Mouse (Mus musculus) 3T3-L1 (cell line): Measurements from ENCODE around the gene Sun2.
A peak's percentile ranks its signal among the peaks of the same experiment; 100 is the strongest.

Experiments used
- DNase-seq: peaks from one replicate; pipeline ENCODE4 v3.0.0-alpha.2; 2015; ENCODE audit warnings: low read depth, low spot score

Gene Sun2

DNA sequence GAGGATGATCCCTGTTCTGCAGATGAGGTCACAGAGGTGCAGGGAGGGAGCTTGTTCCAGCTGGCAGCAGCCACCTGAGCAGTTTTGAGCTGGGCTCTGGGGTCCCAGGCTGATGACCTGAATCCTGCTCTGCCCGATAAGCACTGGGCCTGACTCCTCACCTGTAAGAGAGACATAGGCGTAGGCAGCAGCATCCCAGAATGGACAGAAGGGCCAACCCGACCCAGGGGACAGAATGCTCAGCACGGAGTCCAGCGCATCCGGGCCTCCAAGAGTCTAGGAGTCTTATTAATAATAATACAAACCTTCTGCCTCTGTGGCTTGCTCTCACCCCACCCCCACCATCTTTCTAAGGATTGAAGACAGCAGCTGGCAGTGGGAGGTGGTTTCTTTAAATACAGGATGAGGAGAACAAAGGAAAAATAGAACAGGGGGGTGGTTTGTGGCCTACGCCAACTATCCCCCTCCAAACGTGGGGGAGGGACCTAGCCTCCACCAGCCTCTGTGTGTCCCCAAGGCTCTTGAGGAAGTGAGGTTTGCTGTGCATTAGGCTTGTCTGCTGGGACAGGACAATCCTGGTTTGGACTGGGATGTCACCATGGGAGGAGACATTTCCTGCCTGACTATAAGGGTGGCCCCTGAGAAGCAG is 13.8 kb upstream of the Sun2 start:
- DNase-seq: no peak

DNA sequence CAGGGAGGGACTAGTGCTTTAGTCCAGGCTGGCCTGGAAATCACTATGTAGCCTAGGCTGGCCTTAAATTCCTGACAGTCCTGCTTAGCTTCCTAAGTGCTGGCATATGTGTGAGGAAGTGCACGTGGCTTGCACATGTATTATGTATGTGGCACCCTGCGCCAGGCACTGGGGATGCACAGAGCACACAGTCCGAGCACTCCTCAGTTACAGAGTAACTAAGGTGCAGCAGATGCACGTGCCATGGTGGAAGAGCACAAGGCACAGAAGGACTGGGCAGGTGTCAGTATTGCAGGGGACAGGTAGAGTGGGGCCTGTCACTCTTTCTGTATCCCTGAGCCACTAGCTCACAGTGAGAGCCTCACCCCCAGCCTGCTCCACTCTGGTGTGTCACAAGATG is 12.8 kb upstream of the Sun2 start:
- DNase-seq: no peak

DNA sequence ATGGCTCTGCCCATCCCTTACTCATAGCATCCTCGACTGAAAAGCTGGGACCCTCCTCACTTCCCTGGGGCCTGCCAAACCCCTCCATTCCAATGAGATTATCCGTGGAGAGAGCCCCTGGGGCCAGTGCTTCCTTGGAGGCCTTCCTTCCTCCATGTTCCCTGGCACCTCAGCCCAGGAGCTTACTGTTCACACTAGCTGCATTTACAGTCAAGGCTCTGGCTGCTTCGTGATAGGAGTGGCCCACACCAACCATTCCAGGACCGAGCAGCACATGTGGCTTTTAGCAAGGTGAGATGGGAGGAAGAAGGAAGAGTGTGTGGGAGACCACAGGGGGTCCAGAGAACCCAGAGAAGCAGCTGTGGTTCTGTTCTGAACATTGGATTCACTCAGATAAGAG is 11.5 kb upstream of the Sun2 start:
- DNase-seq: no peak

DNA sequence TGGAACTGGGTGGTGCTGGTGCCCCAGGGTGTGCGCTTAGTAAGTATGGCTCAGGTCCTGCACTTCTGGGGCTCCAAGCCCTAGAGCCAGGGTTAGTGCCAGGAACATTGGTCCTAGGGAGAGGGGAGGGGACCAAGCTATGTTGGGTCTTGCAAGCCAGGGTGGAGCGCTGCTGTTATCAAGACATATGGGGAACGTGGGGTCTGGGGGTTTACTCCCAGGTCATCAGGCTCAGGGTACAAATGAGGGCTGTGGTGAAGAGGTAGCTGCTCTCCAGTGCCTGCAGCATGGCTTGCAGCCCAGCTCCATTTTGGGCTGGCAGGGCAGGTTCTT is 11.1 kb upstream of the Sun2 start:
- DNase-seq: no peak

DNA sequence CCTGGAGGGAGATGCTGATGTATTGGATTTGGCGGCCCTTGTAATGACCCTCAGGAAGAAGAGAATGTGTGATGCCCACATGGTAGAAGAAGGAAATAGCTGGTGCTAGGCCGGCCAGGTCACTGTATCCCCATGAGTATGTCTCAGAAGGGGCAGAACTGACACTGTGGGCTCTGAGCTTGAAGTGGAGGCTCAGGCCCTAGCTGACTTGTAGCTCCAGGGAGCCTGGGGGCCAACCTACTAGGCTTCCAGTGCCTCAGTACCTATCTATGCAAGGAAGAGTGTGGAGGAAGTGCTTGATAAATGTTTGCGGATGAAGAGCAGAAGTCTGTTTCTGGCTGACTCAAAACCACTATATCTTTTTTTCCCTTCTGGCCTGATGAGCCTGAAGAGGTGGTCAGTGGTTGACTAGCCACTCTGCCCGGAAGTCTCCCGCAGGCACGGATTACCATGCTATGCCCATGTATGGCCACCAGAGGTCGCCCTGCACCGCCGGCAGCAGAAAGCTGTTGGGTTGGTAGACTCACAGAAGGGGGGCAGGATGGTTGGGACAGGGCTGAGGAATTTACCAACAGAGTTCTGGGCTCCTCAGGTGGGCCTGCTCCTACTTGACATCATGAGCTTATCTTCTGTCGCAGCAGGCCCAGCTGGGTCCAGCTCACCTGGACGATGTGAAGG is 10.5 kb upstream of the Sun2 start:
- DNase-seq: peak; percentile 83

DNA sequence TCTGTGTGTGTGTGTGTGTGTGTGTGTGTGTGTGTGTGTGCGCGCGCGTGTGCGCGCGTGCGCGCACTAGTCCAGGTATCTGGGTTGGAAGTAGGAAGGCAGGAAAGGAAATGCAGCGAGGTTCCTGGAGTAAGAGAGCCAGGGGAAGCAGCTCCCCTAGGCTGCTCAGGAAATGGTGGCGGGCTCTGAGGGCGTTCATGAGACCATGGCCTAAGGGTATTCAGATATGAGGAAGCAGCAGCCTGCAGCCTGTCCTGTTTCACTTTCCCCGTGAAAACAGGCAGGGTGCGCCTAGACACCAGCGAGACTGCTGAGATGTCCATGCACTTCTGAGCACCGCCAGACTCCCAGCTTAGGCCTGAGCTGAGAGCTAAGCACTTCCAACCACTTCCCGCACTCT is 9.4 kb upstream of the Sun2 start:
- DNase-seq: no peak

DNA sequence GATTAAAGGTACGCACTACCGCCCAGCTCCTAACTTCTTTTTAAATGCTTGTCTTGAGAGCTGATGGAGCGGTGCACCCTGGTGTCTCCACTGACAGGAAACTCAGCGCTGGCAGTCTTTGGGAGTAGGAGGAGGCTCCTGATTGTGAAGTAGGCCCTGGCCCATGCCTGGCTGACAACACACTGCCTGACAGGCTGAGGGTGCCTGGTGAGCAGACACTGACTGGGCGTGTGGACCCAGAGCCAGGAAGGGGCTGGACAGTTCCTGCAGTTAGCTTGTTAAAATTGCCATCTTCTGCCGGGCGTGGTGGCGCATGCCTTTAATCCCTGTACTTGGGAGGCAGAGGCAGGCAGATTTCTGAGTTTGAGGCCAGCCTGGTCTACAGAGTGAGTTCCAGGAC is 7.9 kb upstream of the Sun2 start:
- DNase-seq: no peak

DNA sequence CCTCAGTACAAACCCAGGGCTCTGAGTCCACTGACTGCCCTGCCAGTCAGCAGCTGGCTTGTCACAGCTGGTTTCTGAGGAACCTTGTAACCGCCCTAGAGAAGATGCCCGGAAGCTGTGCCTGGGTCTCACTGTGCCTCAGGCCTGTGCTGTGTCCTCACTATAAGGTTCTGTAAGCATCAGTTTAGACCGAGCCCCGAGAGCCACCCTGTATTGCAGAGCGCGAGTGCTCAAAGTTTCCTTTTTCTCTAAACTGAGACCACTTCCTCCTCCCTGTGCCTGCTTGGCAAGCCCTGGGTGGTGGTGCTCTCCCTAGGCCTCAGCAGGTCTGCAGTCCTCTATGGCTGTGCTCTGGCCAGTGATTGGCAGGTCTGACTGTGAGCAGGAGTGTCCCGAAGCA is 6.8 kb upstream of the Sun2 start:
- DNase-seq: no peak

DNA sequence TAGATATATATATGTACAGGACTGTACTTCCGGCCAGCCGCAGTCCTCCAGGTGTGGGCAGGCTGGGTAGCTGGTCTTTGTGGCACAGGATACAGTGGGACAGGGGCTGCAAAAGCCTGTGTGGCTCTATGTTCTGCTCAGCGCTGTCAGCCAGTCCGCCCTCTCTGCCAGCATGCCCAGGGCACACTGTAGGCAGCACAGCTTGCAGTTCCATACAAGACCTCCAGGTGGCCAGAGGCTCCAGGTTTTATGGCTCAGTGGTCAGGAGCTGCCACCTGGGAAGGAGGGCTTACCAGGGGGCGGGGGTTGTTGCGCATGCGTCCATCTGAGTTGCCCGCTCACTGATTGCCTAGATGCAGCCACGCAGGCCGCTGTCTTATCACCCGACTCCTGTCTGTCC is 5.7 kb upstream of the Sun2 start:
- peak; percentile 42 for DNase-seq

DNA sequence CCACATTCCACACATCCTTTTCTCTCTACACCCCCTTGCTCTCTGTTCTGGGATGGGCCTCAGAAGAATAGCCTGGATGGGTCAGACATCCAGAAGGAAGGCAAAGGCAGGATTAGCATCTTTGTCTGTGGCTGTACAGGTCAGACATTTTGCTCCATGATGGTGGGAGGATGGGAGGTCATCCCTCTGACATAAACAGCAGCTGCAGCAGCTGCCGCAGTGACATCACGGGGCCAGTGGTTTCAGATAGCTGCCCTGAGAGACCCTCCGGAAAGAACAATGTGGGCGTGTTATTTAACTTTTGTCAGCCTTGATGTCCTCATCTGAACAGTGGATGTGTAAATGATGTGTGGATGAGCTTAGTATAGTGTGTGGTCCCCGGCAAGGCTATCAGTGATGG is 3.5 kb upstream of the Sun2 start:
- no peak for DNase-seq

DNA sequence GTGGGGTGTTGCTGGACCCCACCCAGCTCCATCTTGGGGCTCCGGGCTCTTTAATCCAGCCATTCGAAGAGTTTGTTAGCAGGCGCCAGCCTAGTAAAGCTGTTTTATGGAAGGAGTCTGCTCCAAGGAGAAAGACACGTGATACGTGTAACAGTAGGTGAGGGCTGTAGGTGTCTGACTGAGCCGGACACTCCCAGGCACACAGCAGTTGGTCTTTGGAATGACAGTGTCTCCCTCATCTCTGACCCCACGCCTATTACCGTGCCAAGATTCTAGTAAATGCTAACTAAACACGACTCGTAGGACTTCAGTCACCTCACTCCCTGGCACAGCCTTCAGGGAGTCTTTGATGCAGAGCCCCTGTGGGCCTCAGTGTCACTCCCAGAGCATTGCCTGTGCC is 3.0 kb upstream of the Sun2 start:
- no peak for DNase-seq

DNA sequence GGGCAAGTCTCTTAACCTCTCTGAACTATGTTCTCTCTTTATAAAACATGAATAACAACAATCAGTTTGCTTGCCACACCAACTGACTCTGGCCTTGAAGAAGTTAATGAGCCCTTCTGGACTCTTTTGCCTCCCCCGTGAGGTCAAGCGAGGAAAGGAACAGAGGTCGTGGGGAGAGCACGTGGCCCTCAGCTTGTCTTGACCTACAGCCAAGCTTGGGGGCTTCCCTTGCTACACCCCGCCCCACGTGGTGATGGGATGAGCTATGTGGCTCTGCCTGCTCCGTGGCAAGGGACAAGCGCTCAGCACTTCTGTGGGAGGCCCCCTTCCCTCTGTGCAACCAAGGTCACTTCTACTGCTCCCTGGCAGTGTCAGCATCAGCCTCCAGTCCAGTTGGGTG is 2.4 kb upstream of the Sun2 start:
- no peak for DNase-seq

DNA sequence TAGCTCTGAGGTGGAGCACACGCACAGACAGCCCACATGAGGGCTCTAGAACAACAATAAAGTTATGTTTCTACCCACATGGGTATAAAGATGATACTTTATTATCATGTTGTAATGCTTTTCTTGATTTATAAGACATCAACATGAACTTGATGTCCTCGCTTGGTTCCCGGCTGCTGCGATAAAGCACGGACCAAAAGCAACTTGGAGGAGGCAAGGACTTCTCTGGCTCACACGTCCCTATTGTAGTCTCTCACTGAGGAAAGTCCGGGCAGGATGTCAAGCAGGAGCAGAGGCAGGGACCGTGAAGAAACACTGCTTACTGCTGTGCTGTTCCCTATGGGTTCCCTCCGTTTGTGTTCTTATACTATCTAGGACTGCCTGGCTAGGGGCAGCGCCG is 1.7 kb upstream of the Sun2 start:
- DNase-seq: no peak

DNA sequence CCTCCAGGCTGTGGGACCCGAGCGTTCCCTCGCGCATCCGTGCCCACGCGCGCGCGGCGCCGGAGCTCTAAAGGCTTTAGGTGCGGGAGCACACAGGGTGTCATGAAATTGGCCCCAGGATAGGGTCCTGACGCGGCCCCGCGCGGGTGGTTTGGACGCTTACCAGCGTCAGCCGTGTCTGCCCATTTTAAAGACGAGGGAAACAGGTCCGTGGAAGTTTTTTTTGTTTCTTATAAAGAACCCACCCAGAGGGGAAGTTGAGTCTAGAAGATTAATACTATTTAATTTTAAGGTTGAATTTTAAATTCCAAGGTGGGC is 329 bp upstream of the Sun2 start:
- DNase-seq: no peak

DNA sequence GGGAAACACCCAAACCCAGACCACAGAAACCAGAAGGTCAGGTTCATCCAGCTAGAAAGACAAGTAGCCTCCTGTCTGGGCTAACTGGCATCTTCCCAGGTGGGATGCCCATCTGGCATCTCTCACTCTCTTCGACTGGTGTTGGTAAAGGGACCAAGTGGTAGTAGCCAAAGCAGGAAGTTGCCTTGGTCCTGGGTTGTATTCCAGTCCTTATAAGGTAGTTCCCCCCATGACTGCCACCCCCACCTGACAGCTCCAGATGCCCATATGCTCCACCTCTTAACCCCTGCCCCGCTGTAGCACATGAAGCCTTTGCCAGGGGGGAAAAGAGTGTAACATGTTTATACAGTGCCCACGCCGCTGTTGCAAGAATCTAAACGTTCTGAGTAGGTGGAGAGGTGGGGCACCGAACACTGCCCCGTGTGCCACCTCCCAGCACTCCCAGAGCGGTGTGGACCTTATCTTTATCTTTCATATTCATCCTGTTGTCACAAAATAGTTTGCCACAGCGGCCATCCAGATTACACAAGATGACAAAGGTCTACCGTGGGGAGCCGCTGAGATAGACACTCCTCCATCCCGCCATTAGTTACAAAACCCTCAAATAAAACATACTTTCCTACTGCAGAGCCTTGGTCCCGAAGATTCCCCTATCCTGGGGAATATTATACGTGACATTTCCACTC is 1.0 kb downstream of the Sun2 start:
- DNase-seq: peak; percentile 82

DNA sequence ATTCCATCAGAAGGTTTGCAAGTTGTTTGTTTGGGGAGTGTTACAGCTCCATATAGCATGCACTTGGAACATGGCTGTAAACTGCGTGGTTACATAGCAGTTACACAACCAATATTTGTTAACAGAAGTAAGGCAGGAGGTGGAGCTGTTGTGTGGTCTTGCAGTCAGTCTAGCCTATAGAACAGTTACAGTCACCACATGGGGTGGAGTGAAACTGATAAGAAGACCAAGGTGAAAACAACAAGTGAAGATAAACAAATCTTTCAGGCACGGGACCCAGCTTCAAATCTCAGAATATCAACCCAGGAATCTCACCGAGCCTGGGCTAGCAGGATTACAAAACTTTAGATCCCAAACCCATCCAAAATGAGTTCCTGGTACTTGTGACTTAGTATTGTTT is 1.6 kb downstream of the Sun2 start:
- peak; percentile 26 for DNase-seq

DNA sequence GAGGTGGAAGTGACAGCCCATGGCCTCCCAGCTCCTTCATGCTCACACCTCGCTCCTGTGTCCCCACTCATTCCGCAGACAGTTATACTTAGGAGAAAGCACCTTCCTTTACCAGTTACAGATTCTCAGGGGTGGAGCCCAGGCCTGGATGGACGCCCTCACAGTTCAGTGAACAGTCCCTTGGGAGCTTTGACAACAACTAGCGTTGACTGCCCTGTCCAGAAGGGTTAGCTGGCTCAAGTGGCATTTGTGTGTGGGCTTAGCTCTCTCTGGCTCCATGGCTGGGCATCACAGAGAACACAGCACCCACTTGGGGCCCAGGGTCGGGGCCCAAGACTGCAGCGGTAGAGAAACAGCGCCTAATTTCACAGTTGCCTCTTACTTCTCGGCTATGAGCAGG is 8.0 kb downstream of the Sun2 start:
- no peak for DNase-seq

DNA sequence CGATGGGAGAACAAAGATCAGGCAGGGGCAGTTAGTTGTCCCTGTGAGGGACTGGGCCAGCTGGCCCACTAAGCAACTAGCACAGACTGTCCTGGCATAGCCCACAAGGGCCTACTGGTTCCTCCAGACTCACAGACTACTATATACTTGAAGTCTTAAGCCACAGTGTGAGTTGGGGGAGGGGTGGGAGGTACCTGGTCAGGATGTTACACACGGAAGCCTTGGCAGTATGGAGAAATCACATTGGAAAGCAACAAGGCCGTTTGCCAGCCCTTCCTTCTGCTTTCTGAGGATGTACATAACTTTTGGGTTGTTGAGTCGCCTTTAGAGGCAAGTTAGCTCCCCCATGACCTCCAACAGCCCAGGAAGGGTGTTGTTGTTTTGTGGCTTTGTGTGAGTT is 8.7 kb downstream of the Sun2 start:
- DNase-seq: no peak

DNA sequence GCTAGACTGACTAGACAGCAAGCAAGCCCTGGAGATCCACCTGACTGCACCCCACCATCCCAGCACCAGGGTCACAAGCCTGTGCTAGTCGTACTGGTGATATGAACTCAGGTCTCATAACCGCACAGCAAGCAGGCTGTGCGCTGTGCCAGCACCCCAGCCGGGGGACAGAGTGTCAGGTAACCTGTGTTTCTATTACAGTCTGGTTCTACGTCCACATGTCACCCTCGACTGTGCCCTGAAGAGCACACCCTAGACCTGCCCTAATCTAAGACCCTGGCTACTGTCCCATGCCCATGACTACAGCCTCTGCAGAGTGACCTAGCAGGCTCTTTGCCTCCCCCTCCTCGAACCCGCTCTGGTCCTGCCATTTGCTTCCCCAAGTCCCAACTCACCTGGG is 9.1 kb downstream of the Sun2 start:
- no peak for DNase-seq

DNA sequence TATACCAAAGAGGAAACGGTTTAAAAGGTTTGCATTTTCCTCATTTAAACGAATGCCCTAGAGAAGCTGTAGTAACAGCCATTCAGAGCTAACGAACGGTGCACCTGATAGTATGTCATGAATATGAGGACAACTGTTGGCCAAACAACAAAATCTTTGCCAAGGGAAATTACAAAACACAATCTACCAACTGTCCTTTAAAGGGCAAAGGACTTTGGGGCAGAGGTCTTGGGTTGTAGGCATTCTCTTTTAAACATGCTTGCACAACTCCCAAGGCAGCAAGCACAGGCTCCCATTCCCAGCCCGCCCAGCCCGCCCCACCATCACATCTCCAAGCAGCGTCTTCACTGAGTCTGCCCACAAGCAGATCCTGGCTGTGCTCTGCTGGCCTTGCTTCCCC is 10.8 kb downstream of the Sun2 start:
- DNase-seq: no peak

DNA sequence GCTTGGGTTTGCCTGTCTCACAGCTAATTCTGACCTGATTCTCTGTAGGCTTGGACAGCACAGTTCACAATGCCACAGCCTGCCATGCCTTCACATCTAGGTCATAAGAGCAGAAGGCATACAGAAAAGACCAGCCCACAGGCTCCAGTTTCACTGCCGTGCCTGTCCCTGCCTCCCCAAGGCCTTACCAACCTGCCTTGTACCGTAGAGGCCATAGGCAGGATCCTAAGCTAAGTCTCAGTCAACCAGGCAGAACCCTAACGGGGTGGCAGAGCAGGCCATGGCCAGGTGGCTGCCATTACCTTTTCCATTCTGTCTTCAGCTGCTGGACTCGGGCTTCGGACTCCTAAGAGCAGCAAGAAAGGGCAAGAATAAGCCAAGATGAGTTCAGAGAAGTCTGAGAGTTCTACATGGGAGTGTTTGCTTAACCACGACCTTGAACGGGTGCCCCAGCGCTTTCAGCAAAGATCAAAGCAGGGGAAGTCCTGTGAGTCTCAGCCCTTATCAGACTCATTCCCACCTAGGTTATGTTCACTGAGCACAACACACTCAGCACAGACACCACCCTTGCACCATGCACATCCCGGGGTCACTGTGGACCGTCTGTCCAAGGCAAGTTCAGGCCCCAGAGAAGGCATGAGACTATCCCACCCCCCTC is 13.5 kb downstream of the Sun2 start:
- no peak for DNase-seq

DNA sequence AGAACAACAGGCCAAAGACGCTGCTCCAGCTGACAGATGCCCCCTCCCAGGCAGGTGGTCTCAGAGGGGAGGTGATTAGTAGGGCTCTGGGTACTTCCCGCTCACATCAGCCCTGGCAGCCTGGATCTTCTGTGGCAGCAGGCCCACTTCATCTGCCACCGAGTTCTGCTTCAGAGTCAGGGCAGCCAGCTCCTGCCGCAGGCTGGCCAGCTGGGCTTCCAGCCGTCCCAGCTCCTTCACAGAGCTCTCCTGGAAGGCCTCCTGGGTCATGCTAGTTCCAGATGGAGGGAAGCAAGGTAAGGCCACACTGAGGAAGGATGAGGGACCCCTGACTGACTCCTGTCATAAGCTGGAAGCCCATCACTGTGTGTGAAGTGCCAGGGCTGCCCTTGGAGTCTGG is 14.0 kb downstream of the Sun2 start:
- DNase-seq: no peak

DNA sequence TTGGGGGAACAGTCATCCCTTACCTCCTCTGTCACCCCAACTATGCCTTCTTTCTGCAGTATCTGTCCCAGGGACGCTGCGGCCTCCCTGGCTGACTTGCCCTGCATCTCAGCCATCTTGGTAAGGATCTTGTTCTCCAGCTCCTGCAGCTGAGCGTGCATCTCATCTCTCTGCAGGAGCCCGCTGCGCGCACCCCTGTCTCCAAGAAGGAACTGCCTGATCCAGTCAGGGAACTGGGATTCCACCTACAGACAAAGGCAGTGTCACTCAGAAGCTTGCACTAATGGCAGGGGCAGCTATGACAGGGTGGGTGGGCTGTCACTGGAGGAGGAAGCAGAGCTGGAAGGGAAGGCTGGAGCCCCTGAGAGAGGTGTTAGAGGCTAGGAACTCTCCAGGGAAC is 14.5 kb downstream of the Sun2 start:
- no peak for DNase-seq
